Mouse (Mus musculus) thymus, adult 2 months (tissue): ENCODE measurements around the gene Stxbp5.

Experiments
- CTCF ChIP-seq: fragments of 200-500 bp; IDR thresholded peaks from 2 replicates; pipeline ENCODE4 v1.5.1; 2012; ENCODE audit warnings: mild to moderate bottlenecking, control low read depth, low read length, moderate library complexity, borderline replicate concordance; ENCODE audit not compliant: control insufficient read depth, poor library complexity, insufficient read depth; ENCODE audit errors: extremely low read depth
- POLR2A ChIP-seq: fragments of 200-500 bp; IDR thresholded peaks from 2 replicates; pipeline ENCODE4 v1.6.1; 2012; ENCODE audit warnings: mild to moderate bottlenecking, low read length, control low read depth, moderate library complexity; ENCODE audit not compliant: control insufficient read depth, poor library complexity, insufficient read depth; ENCODE audit errors: extremely low read depth

DNA sequence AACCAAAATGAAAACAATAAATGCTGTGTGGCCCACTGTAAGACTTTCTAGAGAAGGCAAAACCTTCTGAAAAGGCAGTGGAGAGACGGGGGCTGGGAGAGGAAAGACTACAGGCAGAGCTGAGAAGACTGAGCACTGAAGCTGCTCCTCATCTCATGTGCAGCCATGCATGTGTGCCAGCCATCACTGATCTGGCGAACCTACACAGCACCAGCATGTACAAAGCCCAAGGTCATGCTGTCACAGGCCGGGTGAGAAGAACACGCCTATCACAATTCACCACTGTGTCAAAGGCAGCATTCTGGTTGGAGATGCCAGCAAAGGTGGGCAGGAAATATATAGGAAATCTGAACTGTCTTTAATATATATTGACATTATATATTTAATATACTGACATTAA, 12.2 kb downstream of the Stxbp5 start:
- TF ChIP-seq CTCF = no peak
- no peak for TF ChIP-seq POLR2A
